Mouse (Mus musculus) ovary, postnatal 10 days (tissue): ENCODE measurements around the gene Stx3.
A peak's percentile ranks its signal among the peaks of the same experiment; 100 is the strongest.

ENCODE experiments used
- DNase-seq: peaks from one replicate; pipeline ENCODE4 v3.0.0; 2022; ENCODE audit warnings: low spot score

Gene Stx3

GRCm38 (mm10) chr19:11819143-11819700 lies at the start of gene Stx3:
Gene Stx3 (minus strand): TSS chr19:11819403.
- no peak for DNase-seq

DNA sequence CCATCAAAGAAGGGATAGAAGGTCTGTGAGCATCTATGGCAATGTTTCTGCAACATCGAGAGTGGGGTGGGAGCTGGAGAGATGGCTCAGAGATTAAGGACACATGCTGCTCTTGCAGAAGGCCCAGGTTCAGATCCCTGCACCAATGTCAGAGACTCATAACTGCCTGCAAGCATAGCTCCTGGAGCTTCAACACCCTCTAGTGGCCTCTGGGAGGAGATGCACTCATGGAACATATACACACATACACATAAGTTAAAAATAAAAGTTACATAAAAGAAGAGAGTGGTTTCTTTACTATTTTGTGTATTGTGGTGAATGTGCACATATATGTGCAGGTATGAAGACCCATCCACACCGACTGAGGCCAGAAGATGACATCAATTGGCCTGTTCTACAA lies 48.6 kb upstream of the Stx3 start:
- no peak for DNase-seq

- DNase-seq: no peak
These were observed 41.8 kb upstream of the Stx3 start, which contains the start of gene Olfr1418 for GRCm38 (mm10) chr19:11860966-11861365. Gene Olfr1418 (minus strand): TSS chr19:11861066.

- no peak for DNase-seq
These were observed 37.3 kb upstream of the Stx3 start for GRCm38 (mm10) chr19:11856506-11856905.

GRCm38 (mm10) chr19:11854821-11855220 lies 35.6 kb upstream of the Stx3 start:
- no peak for DNase-seq

- no peak for DNase-seq
These were observed 33.4 kb upstream of the Stx3 start for GRCm38 (mm10) chr19:11852652-11853051.

- DNase-seq: no peak
These were observed 27.1 kb upstream of the Stx3 start for GRCm38 (mm10) chr19:11846333-11846732.

DNA sequence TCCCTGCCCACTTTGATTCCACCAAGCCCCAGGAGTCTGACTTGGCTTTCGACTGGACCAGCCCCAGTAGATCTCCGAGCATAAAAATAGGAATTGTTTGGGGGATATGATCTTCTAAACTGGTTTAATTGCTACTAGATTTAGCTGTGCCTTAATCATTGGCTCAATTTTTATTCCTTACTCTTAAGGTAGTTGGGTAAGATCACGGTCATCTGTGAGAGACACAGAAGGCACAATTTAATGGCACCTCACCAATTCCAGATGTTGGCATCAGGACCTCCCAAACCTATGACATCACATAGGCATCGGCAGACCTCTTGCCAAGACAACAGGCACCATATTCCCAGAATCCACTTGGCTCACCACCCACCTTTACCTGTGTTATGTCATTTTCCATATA lies 19.9 kb upstream of the Stx3 start, which contains the start of gene Olfr1417:
Gene Olfr1417, minus strand, starts transcription at position 101 of the 400 bp plus-strand sequence.
- no peak for DNase-seq

DNA sequence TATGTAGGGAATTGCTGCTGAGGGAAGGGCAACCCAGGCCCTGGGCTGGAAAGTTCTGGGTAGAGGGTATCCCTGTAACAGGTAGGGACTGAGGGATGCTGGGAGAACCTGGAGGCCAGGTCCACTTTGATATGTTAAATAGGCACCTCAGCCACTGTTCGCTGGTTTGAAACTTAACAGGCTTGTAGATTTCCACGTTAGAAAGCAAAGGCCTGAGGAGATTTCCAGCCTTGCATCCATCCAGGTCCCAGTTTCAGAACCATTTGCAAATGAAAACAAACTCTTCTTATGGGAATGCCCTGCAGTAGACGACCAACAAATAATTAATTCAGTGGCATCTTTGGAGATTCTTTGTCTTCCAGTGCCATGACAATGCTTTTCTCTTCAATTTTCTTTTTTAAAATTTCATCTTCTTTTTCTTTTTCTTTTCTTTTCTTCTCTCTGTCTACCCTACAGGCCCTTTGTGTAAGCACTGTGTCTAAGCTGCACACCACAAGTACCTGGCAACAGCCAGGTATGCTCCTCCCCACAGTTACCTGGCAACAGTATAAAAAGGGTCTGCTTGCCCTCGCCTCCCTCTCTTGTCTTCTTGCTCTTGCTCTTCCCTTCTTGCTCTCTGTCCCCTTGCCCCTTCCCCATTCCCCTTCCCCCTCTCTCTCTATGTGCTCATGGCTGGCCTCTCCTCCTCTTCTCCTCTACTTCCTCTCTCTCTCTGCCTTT lies 4.3 kb upstream of the Stx3 start:
- no peak for DNase-seq

DNA sequence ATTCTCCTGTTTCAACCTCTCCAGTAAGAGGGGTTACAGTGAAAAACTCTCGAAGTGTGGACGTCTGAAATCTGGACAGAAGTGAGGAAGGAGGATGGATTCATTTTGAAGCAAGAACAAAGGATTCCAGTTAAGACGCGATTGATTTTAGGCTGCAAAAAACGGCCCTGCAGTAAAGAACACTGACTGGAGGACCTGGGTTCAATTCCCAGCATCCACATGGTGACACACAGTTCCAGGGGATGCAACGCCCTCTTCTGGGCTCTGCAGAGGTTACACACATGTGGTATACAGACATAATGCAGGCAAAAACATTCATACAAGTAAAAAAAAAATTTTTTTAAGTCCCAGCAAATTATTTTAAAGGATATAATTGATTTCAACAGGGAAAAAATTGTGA lies 1.0 kb upstream of the Stx3 start:
- no peak for DNase-seq

GRCm38 (mm10) chr19:11819800-11820199 lies 597 bp upstream of the Stx3 start:
- DNase-seq: peak; percentile 67

- DNase-seq: peak; percentile 29
These were observed 732 bp downstream of the Stx3 start for GRCm38 (mm10) chr19:11818199-11819142.

- DNase-seq: no peak
These were observed 1.6 kb downstream of the Stx3 start for GRCm38 (mm10) chr19:11817586-11817985.

GRCm38 (mm10) chr19:11816706-11817105 lies 2.5 kb downstream of the Stx3 start:
- no peak for DNase-seq

- no peak for DNase-seq
These were observed 4.4 kb downstream of the Stx3 start for GRCm38 (mm10) chr19:11814742-11815333.

GRCm38 (mm10) chr19:11813649-11814048 lies 5.6 kb downstream of the Stx3 start:
- no peak for DNase-seq

- no peak for DNase-seq
These were observed 6.1 kb downstream of the Stx3 start for GRCm38 (mm10) chr19:11813136-11813535.

DNA sequence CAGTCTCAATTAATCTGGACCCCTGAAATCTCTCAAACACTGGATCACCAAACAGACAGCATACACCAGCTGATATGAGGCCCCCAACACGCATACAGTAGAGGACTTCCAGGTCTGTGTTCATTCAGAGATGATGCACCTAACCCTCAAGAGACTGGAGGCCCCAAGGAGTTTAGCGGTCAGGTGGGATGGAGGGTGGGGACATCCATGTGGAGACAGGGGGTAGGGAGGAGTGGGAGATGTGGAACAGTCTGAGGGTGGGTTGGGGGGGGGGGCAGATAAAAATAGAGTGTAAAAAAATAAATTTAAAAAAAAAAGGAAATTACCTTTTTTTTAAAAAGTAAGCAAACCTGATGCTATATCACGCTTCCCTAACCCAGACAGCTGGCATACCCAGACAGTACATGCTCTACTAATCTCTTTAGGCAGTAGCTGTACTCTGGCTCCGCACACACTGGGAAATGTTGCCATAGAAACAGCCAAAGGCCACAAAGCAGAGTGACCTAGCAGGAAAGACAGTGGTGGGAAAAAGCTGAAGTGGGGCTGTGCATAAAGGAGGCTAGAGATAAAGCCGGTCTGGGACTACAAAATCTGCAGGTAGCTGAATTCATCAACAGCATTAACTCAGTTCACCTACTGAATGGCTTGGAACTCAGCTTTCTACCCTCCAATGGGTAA lies 7.4 kb downstream of the Stx3 start:
- no peak for DNase-seq

GRCm38 (mm10) chr19:11810856-11811255 lies 8.3 kb downstream of the Stx3 start:
- DNase-seq: no peak

DNA sequence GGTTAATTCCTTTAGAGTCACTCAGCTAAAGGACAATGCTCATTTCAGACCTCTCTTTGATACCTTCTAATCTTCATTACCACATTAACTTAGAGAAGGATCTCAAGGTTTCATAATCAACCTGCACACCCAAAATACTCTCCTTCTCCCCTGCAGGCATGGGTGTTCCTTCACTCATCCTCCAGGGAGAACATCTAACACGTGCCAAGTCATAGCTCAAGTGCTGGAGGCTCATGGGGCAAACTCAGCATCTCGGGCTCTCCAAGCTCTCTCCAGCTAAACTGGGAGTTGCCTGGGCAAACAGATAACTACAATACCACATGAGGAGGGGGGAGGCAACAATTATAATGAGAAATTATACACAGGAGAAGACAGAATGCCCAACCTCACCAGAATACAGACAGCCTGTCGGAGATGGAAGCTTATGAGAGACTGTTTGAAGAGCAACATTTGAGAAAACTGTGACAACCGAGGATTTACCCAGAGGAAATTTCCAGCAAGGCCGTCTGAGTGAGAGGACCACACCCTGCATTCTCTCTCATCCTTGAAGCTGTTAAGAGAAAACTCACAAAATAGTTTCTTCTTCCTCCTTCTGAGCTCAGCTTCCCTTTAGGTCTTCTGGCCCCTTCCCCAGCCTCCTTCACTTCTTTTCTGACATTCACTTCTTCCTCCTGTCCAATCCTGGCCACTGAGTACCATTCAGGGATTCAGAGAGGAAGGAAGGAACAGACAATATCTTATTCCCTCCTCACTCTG lies 9.0 kb downstream of the Stx3 start:
- DNase-seq: no peak

DNA sequence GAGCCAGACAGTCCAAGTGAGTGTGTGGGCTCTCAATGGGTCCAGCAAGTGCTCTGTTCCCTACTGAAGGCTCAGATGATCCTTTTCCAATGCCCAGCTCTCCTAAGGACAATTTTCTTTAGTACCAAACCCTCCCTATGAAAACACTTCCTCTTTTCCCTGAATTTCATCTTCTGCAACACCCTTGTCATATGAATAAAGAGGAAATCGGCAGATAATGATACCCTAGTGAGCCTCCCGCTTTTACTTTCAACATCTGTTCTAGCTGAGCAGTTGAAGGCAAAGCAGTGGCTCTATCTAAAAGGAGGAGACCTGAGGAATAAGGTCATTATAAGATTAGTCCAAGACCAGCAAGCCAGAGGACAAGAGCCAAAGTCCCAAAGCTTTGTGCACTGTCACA lies 10.8 kb downstream of the Stx3 start:
- no peak for DNase-seq
